Mouse (Mus musculus) yolk sac, embryonic 10.5 days (tissue): Measurements from ENCODE around the gene Tfb1m.

Experiments
- DNase-seq: peaks from one replicate; pipeline ENCODE4 v3.0.0-alpha.2; 2017; ENCODE audit warnings: low spot score

Tfb1m gene

GRCm38 (mm10) chr17:3557331-3558311, at the start of gene Tfb1m:
Tfb1m (minus strand) TSS chr17:3557781.
- peak; percentile 99 for DNase-seq

GRCm38 (mm10) chr17:3602954-3603672, 45.5 kb upstream of the Tfb1m start:
- DNase-seq = no peak

- no peak for DNase-seq
These were observed 40.8 kb upstream of the Tfb1m start for GRCm38 (mm10) chr17:3598393-3598792.

GRCm38 (mm10) chr17:3597866-3598265, 40.3 kb upstream of the Tfb1m start:
- DNase-seq = no peak

- no peak for DNase-seq
These were observed 39.5 kb upstream of the Tfb1m start for GRCm38 (mm10) chr17:3597130-3597529.

GRCm38 (mm10) chr17:3570876-3571275, 13.3 kb upstream of the Tfb1m start:
- DNase-seq = peak; percentile 48

GRCm38 (mm10) chr17:3562405-3562804, 4.8 kb upstream of the Tfb1m start:
- DNase-seq = no peak

- DNase-seq = no peak
These were observed 3.0 kb upstream of the Tfb1m start for GRCm38 (mm10) chr17:3560534-3560933.

GRCm38 (mm10) chr17:3558356-3558870, 832 bp upstream of the Tfb1m start:
- no peak for DNase-seq

- no peak for DNase-seq
These were observed 1.3 kb downstream of the Tfb1m start for GRCm38 (mm10) chr17:3556251-3556650.

GRCm38 (mm10) chr17:3547725-3548124, 9.9 kb downstream of the Tfb1m start:
- no peak for DNase-seq

GRCm38 (mm10) chr17:3541033-3541432, 16.5 kb downstream of the Tfb1m start:
- no peak for DNase-seq

GRCm38 (mm10) chr17:3540304-3540703, 17.3 kb downstream of the Tfb1m start:
- DNase-seq = no peak

- DNase-seq = no peak
These were observed 24.2 kb downstream of the Tfb1m start for GRCm38 (mm10) chr17:3533425-3533824.

GRCm38 (mm10) chr17:3532254-3532653, 25.3 kb downstream of the Tfb1m start, which contains the start of gene Cldn20:
Cldn20 (plus strand) TSS chr17:3532554.
- no peak for DNase-seq

GRCm38 (mm10) chr17:3531641-3532040, 25.9 kb downstream of the Tfb1m start:
- no peak for DNase-seq

GRCm38 (mm10) chr17:3530549-3530948, 27.0 kb downstream of the Tfb1m start:
- no peak for DNase-seq

- DNase-seq = no peak
These were observed 28.1 kb downstream of the Tfb1m start for GRCm38 (mm10) chr17:3529523-3529922.

- no peak for DNase-seq
These were observed 29.6 kb downstream of the Tfb1m start for GRCm38 (mm10) chr17:3527841-3528471.

GRCm38 (mm10) chr17:3520344-3520743, 37.2 kb downstream of the Tfb1m start:
- no peak for DNase-seq

- no peak for DNase-seq
These were observed 41.2 kb downstream of the Tfb1m start for GRCm38 (mm10) chr17:3516406-3516805.

GRCm38 (mm10) chr17:3515851-3516250, 41.7 kb downstream of the Tfb1m start:
- DNase-seq = no peak
